ENCODE assay signal across 8 mouse cellular contexts in genomic region chr16:39109383-39110033, GRCm38 (mm10).
DNase-seq lines count a peak whose midpoint lies in the region; ATAC-seq and TF ChIP-seq lines count a peak whose summit lies in the region.

No protein-coding gene starts in this region.

- intact Hi-C loops in heart, adult 2 months (cut with DNase I), result no loop called here

- H3K9me3 ChIP-seq in heart, embryonic 11.5 days (replicated peaks; ENCODE audit: control insufficient read depth, low read length), result no peaks in the 10 kb centered on the region
- H3K9me3 ChIP-seq in forebrain, embryonic 10.5 days, result no peaks in the 10 kb centered on the region
- no peaks in the 10 kb centered on the region for H3K9me3 ChIP-seq in hindbrain, postnatal 0 days (ENCODE audit: low read length)
- no peaks in the 10 kb centered on the region for H3K9me3 ChIP-seq in midbrain, embryonic 14.5 days (ENCODE audit: control insufficient read depth, low read length)

- TF ChIP-seq CTCF in heart, adult 2 months (IDR thresholded peaks at IDR 0.05), result peak; percentile 78
- TF ChIP-seq CTCF in hindbrain, postnatal 0 days (IDR thresholded peaks at IDR 0.05; ENCODE audit: low read depth), result peak; percentile 80

- WGBS in heart, adult 2 months, result 39% methylated on average over 15 of the region's 15 CpGs
- WGBS in heart, embryonic 11.5 days (ENCODE audit: insufficient replicate concordance), result 38% methylated on average over 15 of the region's 15 CpGs
- 31% methylated on average over 15 of the region's 15 CpGs for WGBS in forebrain, embryonic 10.5 days
- 18% methylated on average over 15 of the region's 15 CpGs for WGBS in hindbrain, postnatal 0 days
- 12% methylated on average over 15 of the region's 15 CpGs for WGBS in midbrain, embryonic 14.5 days

- no peak for TF ChIP-seq EP300 in heart, adult 2 months (IDR thresholded peaks at IDR 0.05; ENCODE audit: insufficient read depth, low read depth, low read length)

- H3K4me1 ChIP-seq in heart, adult 2 months (ENCODE audit: control insufficient read depth, insufficient read depth, low read length), result no peaks in the 10 kb centered on the region
- no peaks in the 10 kb centered on the region for H3K4me1 ChIP-seq in heart, embryonic 11.5 days (ENCODE audit: control insufficient read depth, insufficient read depth, low read length)
- peaks cover 7% of the 10 kb centered on the region; the same call in 1 of the 2 replicates for H3K4me1 ChIP-seq in forebrain, embryonic 10.5 days
- no peaks in the 10 kb centered on the region for H3K4me1 ChIP-seq in hindbrain, postnatal 0 days (ENCODE audit: insufficient read depth, low read length)
- no peaks in the 10 kb centered on the region for H3K4me1 ChIP-seq in midbrain, embryonic 14.5 days (ENCODE audit: control insufficient read depth, insufficient read depth, low read length)

- TF ChIP-seq POLR2A in heart, adult 2 months (IDR thresholded peaks at IDR 0.05; ENCODE audit: insufficient read depth, low read depth, low read length), result no peak

- H3K27me3 ChIP-seq in heart, adult 2 months (ENCODE audit: control insufficient read depth, insufficient read depth, low read length), result no peaks in the 10 kb centered on the region
- no peaks in the 10 kb centered on the region for H3K27me3 ChIP-seq in heart, embryonic 11.5 days (ENCODE audit: control insufficient read depth, insufficient read depth, low read length)
- H3K27me3 ChIP-seq in forebrain, embryonic 10.5 days (ENCODE audit: poor library complexity, severe bottlenecking), result no peaks in the 10 kb centered on the region
- no peaks in the 10 kb centered on the region for H3K27me3 ChIP-seq in hindbrain, postnatal 0 days (ENCODE audit: insufficient read depth, low read length)
- H3K27me3 ChIP-seq in midbrain, embryonic 14.5 days (ENCODE audit: control insufficient read depth, insufficient read depth, low read length), result no peaks in the 10 kb centered on the region

- H3K27ac ChIP-seq in heart, adult 2 months, result no peak overlapping the region
- H3K27ac ChIP-seq in heart, embryonic 11.5 days (ENCODE audit: low read depth, low read length), result no peak overlapping the region
- H3K27ac ChIP-seq in forebrain, embryonic 10.5 days, result no peak overlapping the region; the same call in 1 of the 2 replicates
- peak overlapping the region; percentile 51; the same call in 1 of the 2 replicates for H3K27ac ChIP-seq in hindbrain, postnatal 0 days
- peak overlapping the region; percentile 68 for H3K27ac ChIP-seq in midbrain, embryonic 14.5 days (replicated peaks; ENCODE audit: low read depth, low read length)

- no peaks in the 10 kb centered on the region for H3K36me3 ChIP-seq in heart, adult 2 months (ENCODE audit: control insufficient read depth, insufficient read depth, low read length)
- no peaks in the 10 kb centered on the region for H3K36me3 ChIP-seq in heart, embryonic 11.5 days (ENCODE audit: control insufficient read depth, insufficient read depth, low read length)
- H3K36me3 ChIP-seq in forebrain, embryonic 10.5 days (replicated peaks), result no peaks in the 10 kb centered on the region
- no peaks in the 10 kb centered on the region for H3K36me3 ChIP-seq in hindbrain, postnatal 0 days (ENCODE audit: insufficient read depth, low read length)
- H3K36me3 ChIP-seq in midbrain, embryonic 14.5 days (ENCODE audit: control insufficient read depth, insufficient read depth, low read length), result no peaks in the 10 kb centered on the region

- H3K79me2 ChIP-seq in heart, adult 2 months (replicated peaks; ENCODE audit: control insufficient read depth, insufficient read depth, low read length), result no peaks in the 10 kb centered on the region

- ATAC-seq in heart, embryonic 11.5 days (replicated peaks; ENCODE audit: insufficient number of reproducible peaks, low FRiP score, low TSS enrichment), result no peak
- ATAC-seq in hindbrain, postnatal 0 days, result peak; percentile 74
- peak; percentile 81; the same call in 1 of the 2 replicates for ATAC-seq in midbrain, embryonic 14.5 days (ENCODE audit: low FRiP score, low TSS enrichment)

- no peak overlapping the region for H3K9ac ChIP-seq in heart, adult 2 months (ENCODE audit: low read depth, low read length)
- H3K9ac ChIP-seq in heart, embryonic 11.5 days (ENCODE audit: low read depth, low read length), result no peak overlapping the region
- peak overlapping the region; percentile 43 for H3K9ac ChIP-seq in hindbrain, postnatal 0 days (replicated peaks; ENCODE audit: low read length)
- H3K9ac ChIP-seq in midbrain, embryonic 14.5 days (replicated peaks; ENCODE audit: low read length), result peak overlapping the region; percentile 43

- no peak overlapping the region for H3K4me3 ChIP-seq in heart, adult 2 months
- H3K4me3 ChIP-seq in heart, embryonic 11.5 days (ENCODE audit: low read depth, low read length), result no peak overlapping the region
- peak overlapping the region; percentile 39 for H3K4me3 ChIP-seq in forebrain, embryonic 10.5 days
- H3K4me3 ChIP-seq in hindbrain, postnatal 0 days (ENCODE audit: low read length), result peak overlapping the region; percentile 37
- peak overlapping the region; percentile 25 for H3K4me3 ChIP-seq in midbrain, embryonic 14.5 days (replicated peaks; ENCODE audit: low read depth, low read length)

- no peak for DNase-seq in heart, adult 2 months
- peak; percentile 34 for DNase-seq in c-Kit-positive CD71-negative TER-119-negative erythroid progenitor cells, embryonic 14.5 days (ENCODE audit: low read depth)
- peak; percentile 34 for DNase-seq in forebrain, embryonic 10.5 days (ENCODE audit: extremely low spot score, low spot score)
- DNase-seq in hindbrain, postnatal 0 days (ENCODE audit: low spot score), result peak; percentile 87
- peak; percentile 21 to 29 for DNase-seq in left cerebral cortex, adult 8-10 months (ENCODE audit: low spot score in 2 of 2)
- peak; percentile 88 for DNase-seq in midbrain, embryonic 14.5 days
- DNase-seq in yolk sac, embryonic 10.5 days (ENCODE audit: low spot score), result no peak

- no peak overlapping the region for H3K4me2 ChIP-seq in heart, embryonic 11.5 days
- H3K4me2 ChIP-seq in hindbrain, postnatal 0 days (ENCODE audit: low read depth, low read length), result peak overlapping the region; percentile 61
- H3K4me2 ChIP-seq in midbrain, embryonic 14.5 days (ENCODE audit: low read length), result peak overlapping the region; percentile 52

Comparison
In these comparisons a context has a peak if more than half of its experiments do, and no peak if none do; other contexts are left out.
1. DNase-seq: peak in c-Kit-positive CD71-negative TER-119-negative erythroid progenitor cells, embryonic 14.5 days (single experiment), forebrain, embryonic 10.5 days (single experiment), hindbrain, postnatal 0 days (single experiment), left cerebral cortex, adult 8-10 months (2 of 2) and midbrain, embryonic 14.5 days (single experiment); none in heart, adult 2 months (0 of 2) and yolk sac, embryonic 10.5 days (single experiment).
2. H3K27ac ChIP-seq: peak in hindbrain, postnatal 0 days (single experiment) and midbrain, embryonic 14.5 days (single experiment); none in heart, adult 2 months (single experiment), heart, embryonic 11.5 days (single experiment) and forebrain, embryonic 10.5 days (single experiment).
3. H3K4me3 ChIP-seq: peak in forebrain, embryonic 10.5 days (single experiment), hindbrain, postnatal 0 days (single experiment) and midbrain, embryonic 14.5 days (single experiment); none in heart, adult 2 months (single experiment) and heart, embryonic 11.5 days (single experiment).
4. H3K9ac ChIP-seq: peak in hindbrain, postnatal 0 days (single experiment) and midbrain, embryonic 14.5 days (single experiment); none in heart, adult 2 months (single experiment) and heart, embryonic 11.5 days (single experiment).